Mouse (Mus musculus) spleen, adult 2 months (tissue): ENCODE results near the gene Mrpl54.

ENCODE experiments used
- CTCF ChIP-seq: fragments of 200-500 bp; IDR thresholded peaks from 2 replicates; pipeline ENCODE4 v1.5.1; 2011; ENCODE audit warnings: mild to moderate bottlenecking, inconsistent platforms; ENCODE audit not compliant: insufficient read depth, insufficient read length, insufficient replicate concordance; ENCODE audit errors: extremely low read depth
- POLR2A ChIP-seq: fragments of 200-500 bp; IDR thresholded peaks from 2 replicates; pipeline ENCODE4 v1.6.1; 2011; ENCODE audit warnings: low read depth, low read length, inconsistent platforms

DNA sequence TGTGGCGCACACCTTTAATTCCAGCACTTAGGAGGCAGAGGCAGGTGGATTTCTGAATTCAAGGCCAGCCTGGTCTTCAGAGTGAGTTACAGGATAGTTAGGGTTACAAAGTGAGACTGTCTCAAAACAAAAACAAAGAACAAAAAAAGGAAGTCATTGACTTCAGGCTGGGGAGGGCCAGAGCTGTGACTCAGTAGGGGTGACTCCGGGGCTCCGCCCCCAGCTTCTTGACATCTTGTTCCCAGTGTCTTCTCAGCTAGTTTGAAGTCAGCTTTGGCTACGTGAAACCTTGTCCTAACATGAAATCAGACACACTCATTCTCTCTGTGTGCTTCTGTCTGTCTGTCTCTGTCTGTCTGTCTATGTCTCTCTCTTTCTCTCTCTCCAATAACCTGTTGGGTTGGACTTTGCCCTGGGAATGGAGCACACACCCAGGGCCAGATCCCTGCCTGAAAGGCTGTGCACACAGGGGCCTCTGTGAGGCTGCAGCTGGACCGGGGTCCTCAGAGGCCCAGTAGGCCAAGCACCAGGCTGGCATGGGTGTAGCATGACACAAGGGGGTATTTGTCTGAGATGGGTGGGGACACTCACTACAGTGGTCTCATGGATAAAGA is 45.2 kb downstream of the Mrpl54 start:
- TF ChIP-seq CTCF (no peak), POLR2A (no peak)
